Mouse (Mus musculus) intestine, postnatal 0 days (tissue): ENCODE measurements around the gene Lama2. TPM values are rescaled to one million over a fixed set of nuclear protein-coding genes. Genes with fewer than 3 reads are reported as not detected.
"Not testable (repeated sequence)": the region's sequence is repeated elsewhere in the genome, so short reads cannot be mapped to it uniquely, and the experiment has no call there.

ENCODE experiments used
- ATAC-seq: fragments of 200-750 bp; cut with Nextera tagmentation; 2 replicates; pipeline ENCODE4 v1.8.0; 2017; ENCODE audit warnings: mild to moderate bottlenecking, moderate TSS enrichment, moderate library complexity
- H3K27ac ChIP-seq: fragments of 300-500 bp; sonication (generic); 2 replicates; pipeline ENCODE4 v1.5.1; 2014; ENCODE audit warnings: mild to moderate bottlenecking, low read depth, low read length, moderate library complexity
- H3K27me3 ChIP-seq: fragments of 300-500 bp; sonication (generic); replicated peaks from 2 replicates; pipeline ENCODE4 v1.6.1; 2014; ENCODE audit warnings: low read length, mixed read lengths; ENCODE audit not compliant: control insufficient read depth, insufficient read depth
- H3K36me3 ChIP-seq: fragments of 300-500 bp; sonication (generic); 2 replicates; pipeline ENCODE4 v1.6.1; 2014; ENCODE audit warnings: mild to moderate bottlenecking, moderate library complexity; ENCODE audit not compliant: control insufficient read depth, insufficient read depth
- H3K4me1 ChIP-seq: fragments of 300-500 bp; sonication (generic); replicated peaks from 2 replicates; pipeline ENCODE4 v1.6.1; 2014; ENCODE audit warnings: antibody characterized with exemption, low read length, mixed read lengths; ENCODE audit not compliant: control insufficient read depth, insufficient read depth
- H3K4me2 ChIP-seq: fragments of 300-500 bp; sonication (generic); replicated peaks from 2 replicates; pipeline ENCODE4 v1.6.1; 2014; ENCODE audit warnings: low read depth, mild to moderate bottlenecking, moderate library complexity
- H3K4me3 ChIP-seq: fragments of 300-500 bp; sonication (generic); 2 replicates; pipeline ENCODE4 v1.5.1; 2014; ENCODE audit warnings: low read depth, low read length
- H3K9ac ChIP-seq: fragments of 300-500 bp; sonication (generic); 2 replicates; pipeline ENCODE4 v1.6.1; 2014; ENCODE audit warnings: mild to moderate bottlenecking, low read depth, low read length
- H3K9me3 ChIP-seq: fragments of 300-500 bp; sonication (generic); 2 replicates; pipeline ENCODE4 v1.6.1; 2016; ENCODE audit warnings: mixed run types; ENCODE audit not compliant: control insufficient read depth
- CTCF ChIP-seq: sonication (generic); IDR thresholded peaks from 2 replicates; pipeline ENCODE4 v1.5.1; 2016; ENCODE audit warnings: low read depth, mild to moderate bottlenecking, control low read depth, antibody characterized with exemption, moderate library complexity
- WGBS: fragments of 180-500 bp; shearing (Covaris S2); extraction: QIAGEN DNeasy Blood & Tissue Kit; methylation state at CpG from one replicate; pipeline ENCODE4 v1.1.7; 2014; 5-methylcytosine and 5-hydroxymethylcytosine counted together
- polyA plus RNA-seq: library from polyadenylated mRNA; unstranded; fragments of >200 nt; fragmentation: Nextera tagmentation; extraction: Ambion mirVana; gene quantifications from 2 replicates; pipeline ENCODE4 v1.2.1, GENCODE M21; 2015

Gene Lama2
- polyA plus RNA-seq, 1 experiment from 2014 or later, result 6.9 TPM

DNA sequence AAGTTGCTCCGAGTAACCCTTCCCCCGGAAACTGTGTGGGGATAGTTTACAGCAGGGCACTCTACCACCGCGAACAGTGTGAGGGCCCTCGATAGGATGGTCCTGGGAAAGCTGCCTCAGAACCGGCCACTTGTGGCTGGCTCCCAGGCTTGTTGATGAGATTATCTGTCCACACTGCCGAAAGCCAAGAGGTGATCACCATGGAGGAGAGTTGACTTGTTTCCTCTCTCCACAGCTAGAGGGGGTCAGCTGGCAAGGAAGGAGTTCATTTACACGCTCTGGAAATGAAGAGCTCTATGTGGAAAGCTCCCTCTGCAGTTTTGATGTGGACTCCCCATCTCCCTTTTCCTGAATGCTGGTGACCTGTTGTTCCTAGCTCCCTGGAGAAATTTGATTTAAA, 669.9 kb downstream of the Lama2 start:
- WGBS, result 72% methylated on average over 8 of the region's 8 CpGs
- no peak for ATAC-seq

DNA sequence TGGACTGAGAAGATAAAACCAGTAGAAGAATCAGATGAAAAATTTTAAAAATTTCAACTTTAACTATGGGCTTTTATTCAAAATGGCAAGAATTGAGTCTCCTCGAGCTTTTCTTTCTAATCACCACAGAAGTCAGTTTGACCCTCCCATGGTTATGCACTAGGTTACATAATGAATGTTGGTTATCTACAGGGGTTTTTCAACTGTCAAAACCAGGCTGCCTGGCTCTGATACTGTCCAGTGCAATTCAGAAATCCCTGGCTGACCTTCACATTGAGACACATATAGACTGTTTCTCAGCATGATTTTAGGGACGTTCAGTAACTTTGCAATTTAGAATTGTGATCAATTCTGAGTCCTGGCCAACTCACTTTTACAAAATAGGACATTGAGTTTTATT, 671.2 kb downstream of the Lama2 start:
- Histone ChIP-seq H3K9me3 (no peaks in the 10 kb centered on the region), H3K9ac (no peak overlapping the region)
- no peak for ATAC-seq

More for the DNA sequence above, 669.9 kb downstream of the Lama2 start:
- H3K4me3 ChIP-seq, result no peak overlapping the region
- H3K27ac ChIP-seq, result no peak overlapping the region
- peak; percentile 21; the same call in 1 of the 2 replicates for TF ChIP-seq CTCF
- no peak overlapping the region for H3K9ac ChIP-seq
- no peaks in the 10 kb centered on the region for H3K27me3 ChIP-seq
- no peak overlapping the region for H3K4me2 ChIP-seq
- no peaks in the 10 kb centered on the region for H3K9me3 ChIP-seq
- no peaks in the 10 kb centered on the region for H3K4me1 ChIP-seq
- H3K36me3 ChIP-seq, result no peaks in the 10 kb centered on the region

GRCm38 (mm10) chr10:26939549-26939948, 680.0 kb downstream of the Lama2 start:
- Histone ChIP-seq H3K27me3 (no peaks in the 10 kb centered on the region), H3K9ac (no peak overlapping the region), H3K27ac (no peak overlapping the region), H3K4me3 (no peak overlapping the region), H3K4me2 (no peak overlapping the region), H3K9me3 (no peaks in the 10 kb centered on the region), H3K4me1 (no peaks in the 10 kb centered on the region), H3K36me3 (no peaks in the 10 kb centered on the region)
- 52% methylated on average over 1 of the region's 1 CpGs for WGBS
- no peak for TF ChIP-seq CTCF
- no peak for ATAC-seq

More for the DNA sequence above, 671.2 kb downstream of the Lama2 start:
- Histone ChIP-seq H3K27me3 (no peaks in the 10 kb centered on the region), H3K27ac (no peak overlapping the region), H3K4me3 (no peak overlapping the region), H3K36me3 (no peaks in the 10 kb centered on the region), H3K4me1 (no peaks in the 10 kb centered on the region), H3K4me2 (no peak overlapping the region)
- WGBS, result 74% methylated on average over 2 of the region's 2 CpGs
- no peak for TF ChIP-seq CTCF

DNA sequence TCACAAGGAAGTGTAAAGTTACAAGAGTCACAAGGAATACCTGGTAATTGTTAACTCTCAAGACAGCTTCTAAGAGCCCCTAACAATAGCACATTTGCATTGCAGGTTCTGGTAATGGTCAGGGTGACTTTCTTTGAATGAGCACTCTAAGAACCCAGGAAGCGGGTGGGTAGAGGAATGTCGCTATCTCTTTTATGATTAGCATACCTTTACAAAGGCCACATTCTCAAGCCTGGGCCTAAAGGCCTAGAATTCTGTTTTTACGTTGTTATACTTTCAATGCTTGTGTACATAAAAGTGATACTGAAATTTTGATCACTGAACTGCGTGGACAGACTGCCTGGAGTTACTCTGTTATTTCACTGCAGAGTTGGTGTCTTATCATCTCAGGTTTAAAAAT, 681.1 kb downstream of the Lama2 start:
- not testable (repeated sequence) for H3K4me2 ChIP-seq, H3K4me1 ChIP-seq, H3K9me3 ChIP-seq, H3K4me3 ChIP-seq, H3K27me3 ChIP-seq, H3K36me3 ChIP-seq, H3K27ac ChIP-seq, ATAC-seq, H3K9ac ChIP-seq
- WGBS, result 76% methylated on average over 4 of the region's 4 CpGs

DNA sequence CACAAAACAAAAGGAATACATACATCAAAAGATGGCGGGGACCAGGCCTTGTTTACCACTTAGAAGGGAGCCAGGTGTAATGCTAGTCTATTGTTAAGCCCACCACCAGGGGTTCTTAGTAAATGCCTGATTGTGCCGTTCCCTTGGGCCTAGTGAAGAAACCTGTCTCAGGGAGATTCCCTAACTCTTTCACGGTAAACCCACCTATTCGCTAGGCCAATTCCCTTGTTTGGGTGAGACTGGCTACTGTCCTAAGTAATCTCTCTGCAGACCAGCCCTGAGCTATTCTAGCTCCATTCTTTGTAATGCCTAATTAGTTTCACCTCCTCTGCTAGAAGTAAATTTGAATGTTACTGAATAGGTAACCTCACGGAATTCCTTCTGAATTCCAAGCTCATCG, 683.5 kb downstream of the Lama2 start:
- WGBS, result 86% methylated on average over 6 of the region's 6 CpGs
- not testable (repeated sequence) for H3K9ac ChIP-seq, H3K4me1 ChIP-seq, H3K36me3 ChIP-seq, ATAC-seq, H3K9me3 ChIP-seq, H3K27ac ChIP-seq, H3K27me3 ChIP-seq, H3K4me3 ChIP-seq, H3K4me2 ChIP-seq
